Mouse (Mus musculus): ENCODE results near the gene Ncf4. TPM values are rescaled to one million over a fixed set of nuclear protein-coding genes. Genes with fewer than 3 reads are reported as not detected.
"Not testable (repeated sequence)": the region's sequence is repeated elsewhere in the genome, so short reads cannot be mapped to it uniquely, and the experiment has no call there.

Gene Ncf4
- polyA plus RNA-seq, 1 experiment from 2014 or later: 5.6 TPM

DNA sequence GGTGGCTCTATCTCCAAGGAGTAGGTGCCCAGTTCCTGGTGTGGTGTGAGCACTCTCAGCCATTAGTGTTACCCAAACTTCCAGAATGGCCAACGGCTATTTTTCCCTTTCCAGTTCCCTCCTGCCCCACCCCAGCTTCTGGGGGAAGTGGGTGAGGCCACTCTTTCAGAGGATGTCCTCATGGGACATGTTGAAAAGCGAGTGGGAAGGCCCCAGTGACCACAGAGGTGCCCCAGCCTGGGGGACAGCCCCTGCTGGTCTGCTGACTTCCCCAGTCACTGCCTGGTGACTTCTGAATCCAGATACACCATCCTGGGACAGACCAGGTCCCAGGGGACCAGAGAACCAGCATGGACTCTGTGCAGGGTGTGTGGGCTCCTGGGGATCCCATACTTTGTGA lies 3.1 kb downstream of the Ncf4 start:
- no peak overlapping the region for H3K9ac ChIP-seq (ENCODE audit: low read depth, low read length)
- 67% methylated on average over 2 of the region's 2 CpGs for WGBS
- no peak for ATAC-seq
- H3K27me3 ChIP-seq (replicated peaks; ENCODE audit: control insufficient read depth, insufficient read depth, low read length): no peaks in the 10 kb centered on the region
- H3K36me3 ChIP-seq (ENCODE audit: control insufficient read depth, insufficient read depth, low read length): no peaks in the 10 kb centered on the region
- H3K27ac ChIP-seq (ENCODE audit: low read length): no peak overlapping the region
- H3K4me1 ChIP-seq (ENCODE audit: control insufficient read depth, insufficient read depth, low read length): no peaks in the 10 kb centered on the region
- H3K9me3 ChIP-seq (ENCODE audit: control insufficient read depth, low read length): no peaks in the 10 kb centered on the region
- no peak overlapping the region for H3K4me2 ChIP-seq (ENCODE audit: low read depth, low read length)
- H3K4me3 ChIP-seq (ENCODE audit: low read length): no peak overlapping the region

DNA sequence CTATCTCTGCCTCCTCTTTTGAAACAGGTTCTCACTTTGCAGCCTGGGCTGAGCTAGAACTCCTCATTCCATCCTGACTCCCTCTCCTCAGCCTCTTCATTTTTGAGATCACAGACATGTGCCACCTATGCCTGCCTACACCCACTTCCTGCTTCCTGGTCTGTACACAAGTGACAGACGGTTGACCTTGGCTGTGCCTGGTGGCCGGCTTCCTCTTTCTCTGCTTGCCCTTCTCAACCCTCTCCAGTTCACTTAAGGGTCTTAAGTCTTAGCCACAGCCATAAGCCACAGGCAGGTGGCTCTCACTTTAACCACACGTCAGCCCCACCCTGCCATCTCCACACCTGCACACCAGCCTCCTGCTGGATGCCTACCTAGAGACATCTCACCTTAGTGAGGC lies 3.8 kb downstream of the Ncf4 start:
- Histone ChIP-seq H3K4me3 (ENCODE audit: low read length) (no peak overlapping the region), H3K9ac (ENCODE audit: low read depth, low read length) (no peak overlapping the region), H3K36me3 (ENCODE audit: control insufficient read depth, insufficient read depth, low read length) (no peaks in the 10 kb centered on the region), H3K4me2 (ENCODE audit: low read depth, low read length) (no peak overlapping the region), H3K27me3 (replicated peaks; ENCODE audit: control insufficient read depth, insufficient read depth, low read length) (no peaks in the 10 kb centered on the region), H3K9me3 (ENCODE audit: control insufficient read depth, low read length) (no peaks in the 10 kb centered on the region), H3K27ac (ENCODE audit: low read length) (no peak overlapping the region), H3K4me1 (ENCODE audit: control insufficient read depth, insufficient read depth, low read length) (no peaks in the 10 kb centered on the region)
- no peak for ATAC-seq
- WGBS: 53% methylated on average over 3 of the region's 3 CpGs

DNA sequence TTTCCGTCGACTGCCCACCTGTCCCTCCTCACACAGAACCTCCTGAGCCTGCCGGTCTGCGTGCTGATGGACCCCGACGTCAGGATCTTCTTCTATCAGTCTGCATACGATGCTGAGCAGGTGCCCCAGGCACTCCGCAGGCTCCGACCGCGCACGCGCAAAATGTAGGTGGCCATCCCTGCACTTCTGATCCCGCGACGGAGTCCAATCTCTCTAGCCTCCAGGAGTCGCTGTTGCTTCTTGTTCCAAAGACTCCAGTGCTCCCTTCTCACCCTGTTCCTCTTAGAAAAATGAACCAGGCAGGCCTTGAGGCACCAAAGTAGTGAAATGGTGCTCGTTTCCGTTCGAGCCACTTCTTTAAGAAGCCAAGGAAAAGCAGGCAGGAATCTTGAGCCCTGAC lies 10.2 kb downstream of the Ncf4 start:
- no peaks in the 10 kb centered on the region for H3K36me3 ChIP-seq (ENCODE audit: control insufficient read depth, insufficient read depth, low read length)
- WGBS: 21% methylated on average over 20 of the region's 20 CpGs

DNA sequence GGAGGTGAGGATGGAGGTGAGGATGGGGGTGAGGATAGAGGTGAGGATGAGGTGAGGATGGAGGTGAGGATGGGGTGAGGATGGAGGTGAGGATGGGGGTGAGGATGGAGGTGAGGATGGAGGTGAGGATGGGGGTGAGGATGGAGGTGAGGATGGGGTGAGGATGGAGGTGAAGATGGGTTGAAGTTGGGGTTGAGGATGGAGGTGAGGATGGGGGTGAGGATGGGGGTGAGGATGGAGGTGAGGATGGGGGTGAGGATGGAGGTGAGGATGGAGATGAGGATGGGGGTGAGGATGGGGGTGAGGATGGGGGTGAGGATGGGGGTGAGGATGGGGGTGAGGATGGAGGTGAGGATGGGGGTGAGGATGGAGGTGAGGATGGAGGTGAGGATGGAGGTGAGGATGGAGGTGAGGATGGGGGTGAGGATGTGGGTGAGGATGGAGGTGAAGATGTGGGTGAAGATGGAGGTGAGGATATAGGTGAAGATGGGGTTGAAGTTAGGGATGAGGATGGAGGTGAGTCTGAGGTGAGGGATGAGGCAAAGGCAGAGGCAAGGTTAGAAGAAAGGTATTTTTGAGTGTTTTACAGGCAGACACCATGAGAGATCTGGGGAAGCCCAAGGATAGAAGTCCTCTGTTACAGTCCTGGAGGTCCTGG lies 12.1 kb downstream of the Ncf4 start:
- H3K4me3 ChIP-seq (ENCODE audit: low read length); H3K4me1 ChIP-seq (ENCODE audit: control insufficient read depth, insufficient read depth, low read length); H3K9ac ChIP-seq (ENCODE audit: low read depth, low read length); ATAC-seq; H3K9me3 ChIP-seq (ENCODE audit: control insufficient read depth, low read length); H3K36me3 ChIP-seq (ENCODE audit: control insufficient read depth, insufficient read depth, low read length); H3K27ac ChIP-seq (ENCODE audit: low read length); H3K4me2 ChIP-seq (ENCODE audit: low read depth, low read length); H3K27me3 ChIP-seq (replicated peaks; ENCODE audit: control insufficient read depth, insufficient read depth, low read length): not testable (repeated sequence)

More for the DNA sequence above, 10.2 kb downstream of the Ncf4 start:
- Histone ChIP-seq H3K27ac (ENCODE audit: low read length) (no peak overlapping the region), H3K4me2 (ENCODE audit: low read depth, low read length) (no peak overlapping the region), H3K4me3 (ENCODE audit: low read length) (no peak overlapping the region), H3K9me3 (ENCODE audit: control insufficient read depth, low read length) (no peaks in the 10 kb centered on the region), H3K27me3 (replicated peaks; ENCODE audit: control insufficient read depth, insufficient read depth, low read length) (0 out of 2 replicates have a peak, but pooled peaks cover 6% of the 10 kb centered on the region), H3K4me1 (ENCODE audit: control insufficient read depth, insufficient read depth, low read length) (no peaks in the 10 kb centered on the region), H3K9ac (ENCODE audit: low read depth, low read length) (no peak overlapping the region)
- no peak for ATAC-seq

DNA sequence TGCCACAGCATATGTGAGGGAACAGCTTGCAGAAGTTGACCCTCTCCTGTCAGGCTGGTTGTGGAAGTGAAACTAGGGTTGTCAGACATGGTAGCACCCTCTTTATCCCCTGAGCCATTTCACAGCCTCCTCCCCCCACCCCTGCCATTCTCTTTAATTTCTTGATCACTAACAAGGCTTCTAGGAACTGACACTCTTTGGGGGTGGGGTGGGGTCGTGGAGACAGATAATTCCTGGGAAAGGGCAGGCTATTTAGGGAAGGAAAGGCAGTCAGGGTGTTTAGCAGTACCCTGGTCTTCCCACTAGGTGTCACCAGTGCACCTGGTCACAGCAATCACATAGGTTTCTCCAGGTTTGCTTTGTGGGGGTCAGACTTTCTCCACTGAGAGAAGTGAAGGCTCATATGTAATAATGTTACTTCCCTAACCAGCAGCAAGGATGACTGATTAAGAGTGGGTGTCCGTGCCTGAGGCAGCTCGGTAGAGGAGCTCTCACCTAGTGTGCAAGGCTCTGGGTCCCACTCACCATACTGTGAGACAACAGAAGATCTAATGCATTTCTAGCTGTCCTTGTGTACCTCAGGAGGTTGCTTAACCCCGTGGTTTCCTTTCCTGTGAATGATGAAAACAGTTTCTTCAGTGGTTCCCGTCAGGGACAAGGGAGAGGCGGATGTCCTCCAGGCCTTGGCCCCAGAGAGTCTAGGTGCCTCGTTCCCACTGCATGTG lies 12.9 kb downstream of the Ncf4 start:
- no peaks in the 10 kb centered on the region for H3K36me3 ChIP-seq (ENCODE audit: control insufficient read depth, insufficient read depth, low read length)
- no peak for ATAC-seq
- H3K9ac ChIP-seq (ENCODE audit: low read depth, low read length): no peak overlapping the region; the same call in 1 of the 2 replicates
- peaks cover 6% of the 10 kb centered on the region; the same call in 1 of the 2 replicates for H3K27me3 ChIP-seq (replicated peaks; ENCODE audit: control insufficient read depth, insufficient read depth, low read length)
- H3K27ac ChIP-seq (ENCODE audit: low read length): no peak overlapping the region
- no peaks in the 10 kb centered on the region for H3K4me1 ChIP-seq (ENCODE audit: control insufficient read depth, insufficient read depth, low read length)
- no peak overlapping the region for H3K4me2 ChIP-seq (ENCODE audit: low read depth, low read length)
- no peaks in the 10 kb centered on the region for H3K9me3 ChIP-seq (ENCODE audit: control insufficient read depth, low read length)
- H3K4me3 ChIP-seq (ENCODE audit: low read length): no peak overlapping the region
- WGBS: 41% methylated on average over 7 of the region's 7 CpGs

DNA sequence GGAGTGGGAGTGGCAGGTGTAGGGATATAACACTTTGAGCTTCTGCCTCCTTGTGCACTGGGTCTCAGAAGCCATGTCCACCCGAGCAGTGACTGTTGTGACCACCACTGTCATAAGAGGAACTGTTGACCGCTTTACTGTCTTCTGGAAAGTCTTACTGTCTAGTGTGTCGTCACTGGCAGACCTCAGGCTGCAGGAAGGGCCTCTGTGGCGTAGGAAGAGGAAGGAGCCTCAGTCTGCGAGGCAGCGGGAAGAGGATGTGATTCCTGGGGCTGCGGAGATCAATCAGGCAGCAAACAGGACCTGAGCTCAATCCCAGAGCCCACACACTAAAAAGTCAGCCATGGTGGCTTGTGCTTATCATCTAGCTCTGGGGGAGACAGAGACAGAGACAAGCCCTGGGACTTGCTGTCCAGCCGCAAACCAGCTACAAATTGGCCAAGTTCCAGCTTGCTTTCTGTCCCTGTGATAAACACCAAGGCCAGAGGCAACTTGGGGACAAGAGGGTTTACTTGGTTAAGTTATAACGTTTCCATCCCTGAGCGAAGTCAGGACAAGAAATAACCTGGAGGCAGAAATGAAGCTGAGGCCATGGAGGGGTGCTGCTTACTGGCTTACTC lies 13.8 kb downstream of the Ncf4 start:
- no peaks in the 10 kb centered on the region for H3K4me1 ChIP-seq (ENCODE audit: control insufficient read depth, insufficient read depth, low read length)
- H3K36me3 ChIP-seq (ENCODE audit: control insufficient read depth, insufficient read depth, low read length): no peaks in the 10 kb centered on the region
- H3K4me3 ChIP-seq (ENCODE audit: low read length): no peak overlapping the region
- 67% methylated on average over 10 of the region's 10 CpGs for WGBS
- ATAC-seq: no peak
- H3K9ac ChIP-seq (ENCODE audit: low read depth, low read length): no peak overlapping the region
- H3K4me2 ChIP-seq (ENCODE audit: low read depth, low read length): no peak overlapping the region
- H3K9me3 ChIP-seq (ENCODE audit: control insufficient read depth, low read length): no peaks in the 10 kb centered on the region
- peaks cover 6% of the 10 kb centered on the region; the same call in 1 of the 2 replicates for H3K27me3 ChIP-seq (replicated peaks; ENCODE audit: control insufficient read depth, insufficient read depth, low read length)
- H3K27ac ChIP-seq (ENCODE audit: low read length): no peak overlapping the region

DNA sequence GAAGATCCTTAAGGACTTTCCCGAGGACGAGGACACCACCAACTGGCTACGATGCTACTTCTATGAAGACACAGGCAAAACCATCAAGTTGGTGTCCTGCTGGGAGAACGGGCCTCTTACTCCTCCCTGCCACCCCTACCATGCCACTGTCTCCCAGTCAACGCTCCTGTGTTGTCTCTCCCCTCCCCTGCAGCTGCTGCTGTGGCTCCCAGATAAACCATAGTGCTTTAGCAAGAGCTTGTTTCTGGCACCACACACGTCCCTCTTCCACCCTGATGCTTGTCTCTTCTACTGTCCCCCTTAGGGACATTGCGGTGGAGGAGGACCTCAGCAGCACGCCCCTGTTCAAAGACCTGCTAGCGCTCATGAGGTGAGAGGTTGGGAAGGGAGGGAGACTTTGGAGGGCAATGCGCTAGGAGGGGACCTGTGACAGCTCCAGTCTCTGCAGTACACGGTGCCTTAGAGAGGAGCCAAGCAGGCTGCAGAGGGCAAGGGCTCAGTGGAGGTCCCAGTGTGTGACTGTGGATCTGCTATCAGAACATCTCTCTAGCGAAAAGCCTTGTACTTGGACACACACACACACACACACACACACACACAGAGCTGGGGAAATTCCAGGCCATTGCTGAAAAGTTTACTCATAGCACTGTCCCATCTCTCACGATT lies 16.2 kb downstream of the Ncf4 start:
- no peaks in the 10 kb centered on the region for H3K4me1 ChIP-seq (ENCODE audit: control insufficient read depth, insufficient read depth, low read length)
- ATAC-seq: no peak
- H3K9ac ChIP-seq (ENCODE audit: low read depth, low read length): no peak overlapping the region
- H3K36me3 ChIP-seq (ENCODE audit: control insufficient read depth, insufficient read depth, low read length): no peaks in the 10 kb centered on the region
- H3K27ac ChIP-seq (ENCODE audit: low read length): no peak overlapping the region
- no peak overlapping the region for H3K4me3 ChIP-seq (ENCODE audit: low read length)
- no peaks in the 10 kb centered on the region; the same call in 1 of the 2 replicates for H3K27me3 ChIP-seq (replicated peaks; ENCODE audit: control insufficient read depth, insufficient read depth, low read length)
- H3K9me3 ChIP-seq (ENCODE audit: control insufficient read depth, low read length): no peaks in the 10 kb centered on the region
- 62% methylated on average over 13 of the region's 13 CpGs for WGBS
- H3K4me2 ChIP-seq (ENCODE audit: low read depth, low read length): no peak overlapping the region

DNA sequence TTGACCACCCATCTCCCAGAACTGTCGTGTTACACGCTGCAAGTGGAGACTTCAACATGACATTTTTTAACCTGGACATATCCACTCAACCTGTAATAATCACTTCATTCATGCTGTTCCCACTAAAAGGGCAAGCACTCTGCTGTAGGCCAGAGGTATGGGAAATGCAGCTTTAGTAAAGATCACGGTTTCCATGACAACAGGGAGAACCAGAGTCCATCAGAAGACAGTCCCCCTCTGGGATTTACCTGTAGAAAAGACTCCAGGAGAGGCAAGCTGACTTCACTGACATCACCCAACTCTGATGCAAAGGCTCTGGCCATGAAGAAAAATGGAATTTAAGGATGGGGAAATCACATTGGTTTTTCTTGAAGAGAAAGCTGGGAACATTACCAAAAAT lies 18.7 kb downstream of the Ncf4 start:
- Histone ChIP-seq H3K9me3 (ENCODE audit: control insufficient read depth, low read length) (no peaks in the 10 kb centered on the region), H3K9ac (ENCODE audit: low read depth, low read length) (no peak overlapping the region), H3K4me1 (ENCODE audit: control insufficient read depth, insufficient read depth, low read length) (no peaks in the 10 kb centered on the region), H3K27me3 (replicated peaks; ENCODE audit: control insufficient read depth, insufficient read depth, low read length) (no peaks in the 10 kb centered on the region; the same call in 1 of the 2 replicates), H3K4me3 (ENCODE audit: low read length) (no peak overlapping the region), H3K4me2 (ENCODE audit: low read depth, low read length) (no peak overlapping the region), H3K27ac (ENCODE audit: low read length) (no peak overlapping the region), H3K36me3 (ENCODE audit: control insufficient read depth, insufficient read depth, low read length) (no peaks in the 10 kb centered on the region)
- no peak for ATAC-seq
- 76% methylated on average over 3 of the region's 3 CpGs for WGBS

DNA sequence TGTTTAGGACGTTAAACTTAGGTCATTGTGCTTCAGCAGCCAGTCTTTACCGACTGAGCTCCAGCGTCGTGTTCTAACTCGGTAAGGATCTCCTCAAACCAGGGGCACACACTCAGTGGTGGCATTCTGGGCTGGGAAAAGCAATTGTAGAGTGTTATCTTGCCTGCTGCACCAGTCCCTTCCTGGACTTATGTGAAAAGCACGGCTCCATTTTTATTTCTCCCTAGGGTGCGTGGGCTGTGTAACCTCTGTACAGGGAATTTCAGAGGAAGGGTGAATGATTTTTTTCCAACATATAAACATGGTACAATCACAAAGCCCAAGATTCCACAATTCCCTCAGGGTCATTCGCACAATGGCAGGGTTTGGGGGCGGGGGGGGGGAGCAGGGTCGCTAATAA lies 22.8 kb downstream of the Ncf4 start:
- whole genome bisulfite sequencing: 78% methylated on average over 10 of the region's 10 CpGs
- H3K27me3 ChIP-seq (replicated peaks; ENCODE audit: control insufficient read depth, insufficient read depth, low read length): no peaks in the 10 kb centered on the region; the same call in 1 of the 2 replicates

More for the DNA sequence above, 22.8 kb downstream of the Ncf4 start:
- Histone ChIP-seq H3K9ac (ENCODE audit: low read depth, low read length) (no peak overlapping the region), H3K4me3 (ENCODE audit: low read length) (no peak overlapping the region), H3K36me3 (ENCODE audit: control insufficient read depth, insufficient read depth, low read length) (no peaks in the 10 kb centered on the region), H3K4me1 (ENCODE audit: control insufficient read depth, insufficient read depth, low read length) (no peaks in the 10 kb centered on the region), H3K27ac (ENCODE audit: low read length) (no peak overlapping the region), H3K9me3 (ENCODE audit: control insufficient read depth, low read length) (no peaks in the 10 kb centered on the region), H3K4me2 (ENCODE audit: low read depth, low read length) (no peak overlapping the region)
- ATAC-seq: no peak
